Mouse (Mus musculus) liver, adult 2 months (tissue): ENCODE results near the gene Sdf2.

ENCODE experiments used
- CTCF ChIP-seq: fragments of 200-500 bp; IDR thresholded peaks from 2 replicates; pipeline ENCODE4 v1.5.1; 2011; ENCODE audit warnings: low read depth, low read length, control low read depth
- POLR2A ChIP-seq: fragments of 200-500 bp; IDR thresholded peaks from 2 replicates; pipeline ENCODE4 v1.6.1; 2011; ENCODE audit warnings: low read length, control low read depth; ENCODE audit not compliant: insufficient read depth; ENCODE audit errors: extremely low read depth

GRCm38 (mm10) chr11:78271986-78272385 lies 26.4 kb downstream of the Sdf2 start:
- TF ChIP-seq POLR2A = no peak
- TF ChIP-seq CTCF = no peak
